Mouse (Mus musculus) thymus, postnatal 36 days (tissue): ENCODE data around the gene Acot7.

ENCODE experiments used
- DNase-seq, 2 experiments: peaks; one replicate each; pipeline ENCODE4 v3.0.0; 2022; ENCODE audit warnings: mixed read lengths in 2 of 2

Gene Acot7

DNA sequence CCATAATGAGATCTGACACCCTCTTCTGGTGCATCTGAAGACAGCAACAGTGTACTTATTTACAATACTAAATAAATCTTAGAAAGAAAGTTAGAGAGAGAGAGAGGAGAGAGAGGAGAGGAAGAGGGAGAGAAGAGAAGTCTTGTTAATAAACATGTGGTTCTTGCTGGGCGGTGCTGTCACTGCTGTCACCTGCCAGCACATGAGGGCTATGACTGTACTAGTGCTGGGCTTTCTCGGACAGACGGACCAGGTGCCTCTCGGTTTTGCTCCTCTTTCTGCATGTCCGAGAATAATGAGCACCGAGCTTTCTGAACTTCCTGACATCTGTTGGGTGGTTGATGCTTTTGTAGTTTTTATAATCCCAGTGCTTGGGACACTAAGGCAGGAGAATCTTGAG, 72.7 kb downstream of the Acot7 start:
- no peak for DNase-seq

DNA sequence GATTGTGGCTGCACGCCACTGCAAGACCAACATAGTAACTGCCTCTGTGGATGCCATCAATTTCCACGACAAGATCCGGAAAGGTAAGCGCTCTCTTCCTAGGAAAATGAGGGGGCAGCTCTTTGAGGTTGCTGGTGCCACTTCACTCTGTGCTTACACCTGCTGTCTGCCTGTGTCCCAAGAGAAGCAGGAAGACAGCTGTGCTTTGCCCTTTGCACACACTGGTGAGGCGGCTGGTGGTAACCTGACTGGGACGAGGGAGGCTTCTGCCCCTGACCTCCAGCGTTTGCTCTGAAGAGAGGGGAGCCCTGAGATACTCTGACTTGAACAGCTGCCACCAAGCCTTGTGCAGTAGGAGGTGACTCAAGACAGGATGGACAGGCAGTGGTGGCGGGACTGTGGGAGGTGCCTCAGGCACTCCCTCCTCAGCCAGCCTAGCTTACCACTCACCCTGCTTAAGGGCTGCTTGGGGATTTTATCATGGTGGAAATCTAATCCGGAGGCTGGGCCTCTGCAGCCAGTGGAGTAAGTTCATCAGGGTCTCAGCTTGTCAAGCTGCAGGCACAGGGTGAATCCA, 75.3 kb downstream of the Acot7 start:
- no peak for DNase-seq

- DNase-seq, result no peak
Measured at GRCm38 (mm10) chr4:152257070-152257469, 79.1 kb downstream of the Acot7 start.

- DNase-seq, result no peak
Measured at GRCm38 (mm10) chr4:152260451-152260850, 82.5 kb downstream of the Acot7 start.

- DNase-seq, result no peak
Measured at GRCm38 (mm10) chr4:152262187-152262586, 84.3 kb downstream of the Acot7 start.

DNA sequence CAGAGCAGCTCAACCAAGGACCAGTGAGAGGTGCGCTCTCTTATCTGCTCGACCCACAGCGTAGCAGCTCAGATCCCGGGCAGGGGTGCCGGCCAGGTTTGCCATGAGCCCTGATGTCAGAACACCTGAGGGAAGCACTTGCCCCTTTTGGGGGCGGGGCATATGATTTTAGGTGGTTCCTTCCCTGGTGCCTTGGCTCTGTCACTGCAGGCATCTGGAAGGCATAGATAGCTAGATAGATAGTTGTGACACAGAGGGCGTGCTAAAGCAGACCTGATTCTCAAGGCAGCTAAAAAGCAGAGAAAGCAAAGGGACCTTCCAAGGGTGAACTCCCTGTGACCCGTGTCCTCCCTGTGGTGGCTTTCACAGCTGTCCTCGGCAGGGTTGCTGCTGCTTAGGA, 85.2 kb downstream of the Acot7 start:
- DNase-seq, result no peak

- DNase-seq, result no peak
Measured at GRCm38 (mm10) chr4:152263512-152264176, 85.7 kb downstream of the Acot7 start.

- DNase-seq, result no peak
Measured at GRCm38 (mm10) chr4:152264177-152264530, 86.2 kb downstream of the Acot7 start.

DNA sequence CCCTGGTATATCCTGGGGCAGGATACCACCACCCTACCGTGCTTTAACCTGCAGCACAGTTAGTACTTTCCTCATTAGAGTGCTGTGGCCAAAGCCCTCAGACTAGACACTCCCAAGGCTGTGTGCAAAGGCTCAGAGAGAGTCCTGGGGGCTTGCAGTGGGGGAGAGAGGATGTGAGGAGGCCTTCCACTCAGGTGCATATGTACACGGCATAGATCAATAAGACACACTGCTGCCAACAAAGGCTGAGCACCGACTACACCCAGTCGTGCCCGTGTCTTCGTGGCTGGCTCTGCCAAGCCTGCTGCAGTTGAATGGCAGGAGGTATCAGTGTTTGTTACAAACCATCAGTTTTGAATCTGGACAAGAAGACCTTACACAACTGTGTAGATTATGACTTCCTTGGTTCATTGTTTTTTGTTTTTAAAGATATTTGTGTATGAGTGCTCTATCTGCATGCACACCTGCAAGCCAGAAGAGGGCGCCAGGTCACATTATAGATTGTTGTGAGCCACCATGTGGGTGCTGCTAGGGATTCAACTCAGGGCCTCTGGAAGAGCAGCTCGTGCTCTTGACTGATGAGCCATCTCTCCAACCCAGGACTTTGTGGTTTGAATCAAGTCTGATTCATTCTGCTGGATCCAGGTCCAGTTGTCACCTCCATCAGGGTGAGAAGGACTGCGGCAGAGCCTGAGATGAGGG, 87.1 kb downstream of the Acot7 start:
- no peak for DNase-seq

- DNase-seq, result no peak
Measured at GRCm38 (mm10) chr4:152265791-152266190, 87.9 kb downstream of the Acot7 start.

DNA sequence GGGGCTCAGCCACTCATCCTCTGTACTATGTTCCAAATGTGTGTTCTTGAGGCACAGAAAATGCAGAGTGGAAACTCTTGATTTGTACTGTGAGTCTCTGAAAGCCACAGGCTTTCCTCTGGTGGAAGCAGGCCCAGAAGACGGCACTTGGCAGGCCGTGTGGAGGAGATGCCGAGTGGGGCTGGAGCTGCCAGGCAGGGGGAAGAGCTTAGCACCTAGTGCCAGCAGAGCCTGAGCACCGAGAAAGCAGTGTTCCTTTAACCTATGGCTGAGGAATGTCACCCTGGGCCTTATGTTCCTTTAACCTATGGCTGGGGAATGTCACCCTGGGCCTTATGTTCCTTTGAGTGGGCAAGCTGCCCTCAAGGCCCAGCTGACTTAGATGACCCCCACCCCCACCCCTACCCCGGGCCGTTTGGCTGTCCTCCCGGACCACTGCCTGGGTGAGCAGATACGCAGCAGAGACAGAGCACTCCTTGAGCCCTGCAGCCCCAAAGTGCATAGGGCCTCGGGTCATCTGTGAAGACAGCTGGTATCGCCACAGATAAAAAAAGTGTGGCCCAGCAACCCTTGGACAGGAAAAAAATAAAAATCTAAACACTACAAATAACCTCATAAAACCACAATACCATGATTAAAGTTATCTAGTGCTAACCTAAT, 88.4 kb downstream of the Acot7 start:
- DNase-seq, result no peak

DNA sequence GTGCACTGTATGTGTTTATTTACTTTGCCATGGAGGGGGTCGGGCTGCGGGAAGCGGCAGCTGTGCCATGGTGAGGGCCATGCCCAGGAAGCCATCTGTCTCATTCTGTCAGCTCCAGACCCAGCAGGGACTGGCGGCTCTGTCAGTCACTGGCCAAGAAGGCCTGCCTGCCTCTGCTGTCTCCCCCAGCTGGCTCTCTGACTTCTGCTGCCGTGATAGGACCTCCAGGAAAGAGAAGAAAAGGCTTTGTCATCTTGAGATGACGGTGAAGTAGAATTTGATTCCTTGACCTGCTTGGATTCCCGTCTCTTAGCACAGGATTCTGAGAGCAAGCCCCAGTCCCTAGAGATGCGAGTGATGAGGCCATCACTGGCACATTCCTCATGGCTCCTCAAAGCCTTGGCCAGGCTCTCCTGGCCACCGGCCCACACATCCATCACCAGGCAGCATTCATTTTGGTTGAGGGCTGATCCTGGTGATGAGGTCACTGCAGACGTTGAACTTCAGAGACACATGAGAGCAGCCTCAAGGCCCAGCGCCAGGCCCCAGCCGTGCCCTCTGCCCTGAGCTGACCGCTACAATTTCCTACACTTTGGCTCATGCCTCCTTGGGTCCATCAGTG, 89.9 kb downstream of the Acot7 start:
- DNase-seq, result no peak

DNA sequence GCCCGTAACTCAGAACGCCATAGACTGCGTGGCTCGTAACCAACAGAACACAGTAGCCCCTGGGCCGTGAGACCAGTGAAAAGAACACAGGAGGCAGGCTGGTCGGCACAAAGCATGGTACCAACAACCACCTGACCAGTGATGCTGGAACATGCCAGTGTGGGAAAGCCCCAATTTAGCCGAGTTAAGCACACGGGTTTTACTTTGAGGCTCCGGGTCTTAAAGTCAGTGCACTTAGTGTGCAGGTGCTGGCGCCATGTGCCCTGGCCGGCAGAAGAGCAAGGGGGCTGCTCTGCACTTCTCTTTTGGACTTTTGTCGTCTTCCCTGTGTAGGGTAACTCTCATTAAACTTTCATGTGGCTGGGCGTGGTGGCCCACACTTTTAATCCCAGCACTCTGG, 92.0 kb downstream of the Acot7 start:
- no peak for DNase-seq

DNA sequence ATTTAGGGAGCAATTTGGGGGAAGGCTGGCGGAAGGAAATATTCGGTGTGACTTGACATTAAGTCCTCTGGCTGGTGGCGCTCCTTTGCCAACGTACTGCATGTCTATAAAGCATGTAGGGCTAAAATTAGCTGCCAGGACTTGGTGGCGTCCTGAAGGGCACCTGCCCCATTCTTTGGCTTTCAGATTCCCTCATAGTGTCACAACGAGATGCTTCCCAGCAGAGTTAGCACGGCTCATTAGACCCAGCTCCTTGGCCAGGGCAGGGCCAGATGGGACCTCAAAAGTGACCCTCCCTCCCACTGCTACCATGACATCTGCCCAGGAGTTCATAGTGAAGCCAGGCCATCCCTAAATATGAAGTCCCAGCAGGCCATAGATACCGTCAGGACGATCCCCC, 92.7 kb downstream of the Acot7 start:
- no peak for DNase-seq

DNA sequence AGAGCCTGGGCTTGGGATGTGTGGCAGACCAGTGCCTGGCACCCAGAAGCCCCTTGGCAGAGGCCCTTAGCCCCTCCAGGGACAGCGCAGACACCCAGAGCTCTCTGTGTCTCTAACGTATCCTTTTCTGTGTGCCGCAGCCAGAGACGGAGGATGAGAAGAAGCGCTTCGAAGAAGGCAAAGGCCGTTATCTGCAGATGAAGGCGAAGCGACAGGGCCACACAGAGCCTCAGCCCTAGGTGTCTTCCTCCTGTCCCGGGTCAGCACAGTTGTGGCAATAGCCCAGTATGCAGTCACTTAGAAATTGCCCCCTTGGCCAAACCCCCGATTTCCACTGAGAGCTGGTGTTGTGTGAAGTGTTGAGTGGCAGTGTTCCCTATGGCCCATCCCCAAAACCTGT, 93.4 kb downstream of the Acot7 start:
- DNase-seq, result no peak

GRCm38 (mm10) chr4:152272006-152272405, 94.1 kb downstream of the Acot7 start:
- DNase-seq, result no peak

DNA sequence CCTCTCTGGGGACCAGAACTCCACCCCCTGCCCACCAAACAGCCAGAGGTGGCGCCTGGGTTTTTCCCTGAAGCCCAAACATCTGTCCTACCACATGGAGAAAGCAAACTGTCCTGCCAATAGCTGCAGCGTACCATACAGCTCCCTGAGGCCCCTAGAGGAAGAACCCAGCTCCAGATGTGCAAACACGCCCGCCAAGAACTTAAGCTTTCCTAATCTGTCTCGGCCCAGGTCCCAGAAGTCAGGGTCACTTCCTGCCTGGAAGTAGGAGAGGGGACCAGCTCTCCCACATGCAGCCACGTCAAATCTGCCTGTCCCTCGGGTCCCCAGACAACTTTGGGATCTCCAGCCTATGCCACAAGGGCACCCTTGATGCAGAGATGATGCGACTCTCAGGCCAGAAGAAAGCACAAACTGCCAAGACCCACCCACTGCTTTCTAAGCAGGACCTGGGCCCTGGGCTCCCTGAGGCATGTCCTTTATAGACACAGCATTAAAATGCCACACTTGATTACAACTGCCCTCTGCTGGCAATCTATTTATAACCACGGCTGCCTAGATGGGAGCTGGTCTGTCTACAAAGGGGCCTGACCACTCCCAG, 94.6 kb downstream of the Acot7 start:
- DNase-seq, result no peak

- DNase-seq, result no peak
Measured at GRCm38 (mm10) chr4:152273191-152273590, 95.3 kb downstream of the Acot7 start.

DNA sequence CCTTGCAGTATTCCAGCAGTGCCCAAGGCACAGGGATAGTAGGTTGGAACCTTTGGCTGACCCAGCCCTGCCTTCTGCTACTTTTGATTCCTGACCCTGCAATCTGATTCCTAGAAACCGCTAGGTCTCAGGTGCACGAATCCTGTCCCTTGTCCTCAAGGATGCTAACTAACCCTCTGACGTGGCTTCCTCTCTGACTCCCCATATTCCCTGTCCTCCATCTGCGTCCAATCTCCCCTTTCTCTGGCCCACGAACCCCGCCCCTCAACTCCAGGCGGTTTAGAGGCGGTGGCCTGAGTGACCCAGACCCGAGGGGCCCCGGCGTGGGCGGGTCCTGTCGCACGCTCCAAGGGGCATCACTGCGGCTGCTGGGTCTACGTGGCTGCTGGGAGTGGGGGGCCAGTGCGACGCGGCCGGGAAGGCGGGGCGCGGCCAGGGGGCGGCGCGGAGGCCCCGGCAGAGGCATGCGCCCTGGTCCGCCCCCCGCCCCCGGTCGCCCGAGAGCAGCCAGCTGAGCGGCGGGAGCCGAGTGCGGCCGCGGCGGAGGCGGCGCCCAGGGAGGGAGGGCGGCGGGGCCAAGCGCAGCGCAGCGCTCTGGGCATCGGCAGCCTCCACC, 95.8 kb downstream of the Acot7 start, which contains the start of gene Gpr153:
Gene Gpr153, plus strand, starts transcription at position 612 of the 616 bp plus-strand sequence.
- DNase-seq, result no peak

DNA sequence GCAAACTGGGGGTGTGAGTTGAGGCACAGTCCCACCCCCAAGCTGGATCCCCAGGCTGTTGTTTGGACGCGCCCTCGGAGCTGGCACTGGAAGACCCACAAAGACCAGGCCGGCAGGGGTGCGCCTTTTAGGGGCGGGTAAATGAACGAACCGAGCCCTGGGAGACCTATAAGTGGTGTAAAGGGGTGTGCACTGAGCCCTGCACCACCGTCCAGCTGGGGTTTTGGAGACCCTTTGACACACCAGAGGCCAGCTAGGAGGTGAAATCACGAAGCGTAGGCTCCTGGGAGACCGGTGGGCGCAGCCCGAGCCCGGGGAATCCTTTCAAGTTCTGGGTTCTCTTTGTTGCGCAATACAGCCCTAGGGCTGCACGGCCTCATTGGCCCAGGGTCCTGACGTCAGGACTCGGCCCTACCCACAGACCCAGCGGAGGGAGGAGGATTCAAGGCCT, 96.8 kb downstream of the Acot7 start:
- DNase-seq, result no peak

- no peak for DNase-seq
Measured at GRCm38 (mm10) chr4:152276389-152277347, 98.7 kb downstream of the Acot7 start.
